Mouse (Mus musculus) cerebellum, postnatal 14 days (tissue): ENCODE data around the gene Pctp.

Experiments
- DNase-seq, 2 experiments: peaks; one replicate each; pipeline ENCODE4 v3.0.0; 2021; ENCODE audit warnings: mixed read lengths in 2 of 2

Gene Pctp

GRCm38 (mm10) chr11:89971296-89971695 lies 31.4 kb downstream of the Pctp start:
- no peak for DNase-seq

- no peak for DNase-seq
Observed at GRCm38 (mm10) chr11:89970726-89971125, 32.0 kb downstream of the Pctp start.

- DNase-seq = no peak
Observed at GRCm38 (mm10) chr11:89969131-89969530, 33.6 kb downstream of the Pctp start.

GRCm38 (mm10) chr11:89950691-89951270 lies 51.9 kb downstream of the Pctp start:
- no peak for DNase-seq

GRCm38 (mm10) chr11:89947806-89948205 lies 54.9 kb downstream of the Pctp start:
- no peak for DNase-seq

GRCm38 (mm10) chr11:89945159-89945558 lies 57.5 kb downstream of the Pctp start:
- DNase-seq = no peak

GRCm38 (mm10) chr11:89937241-89937640 lies 65.5 kb downstream of the Pctp start:
- no peak for DNase-seq
